Mouse (Mus musculus) embryonic facial prominence, embryonic 15.5 days (tissue): ENCODE data around the gene Mmachc. TPM values are rescaled to one million over a fixed set of nuclear protein-coding genes. Genes with fewer than 3 reads are reported as not detected.
"Not testable (repeated sequence)": the region's sequence is repeated elsewhere in the genome, so short reads cannot be mapped to it uniquely, and the experiment has no call there.

Experiments
- ATAC-seq: fragments of 200-750 bp; cut with Nextera tagmentation; 2 replicates; pipeline ENCODE4 v1.8.0; 2017; ENCODE audit warnings: low read depth, moderate TSS enrichment; ENCODE audit not compliant: insufficient number of reproducible peaks, low FRiP score, low TSS enrichment
- H3K27ac ChIP-seq: fragments of 300-500 bp; sonication (generic); replicated peaks from 2 replicates; pipeline ENCODE4 v1.5.1; 2015; ENCODE audit warnings: mild to moderate bottlenecking, inconsistent platforms
- H3K27me3 ChIP-seq: fragments of 300-500 bp; sonication (generic); 2 replicates; pipeline ENCODE4 v1.6.1; 2015; ENCODE audit warnings: inconsistent platforms
- H3K36me3 ChIP-seq: fragments of 300-500 bp; sonication (generic); 2 replicates; pipeline ENCODE4 v1.6.1; 2015; ENCODE audit warnings: mild to moderate bottlenecking, inconsistent platforms
- H3K4me1 ChIP-seq: fragments of 300-500 bp; sonication (generic); 2 replicates; pipeline ENCODE4 v1.6.1; 2015; ENCODE audit warnings: inconsistent platforms
- H3K4me2 ChIP-seq: fragments of 300-500 bp; sonication (generic); replicated peaks from 2 replicates; pipeline ENCODE4 v1.6.1; 2015; ENCODE audit warnings: mild to moderate bottlenecking, inconsistent platforms
- H3K4me3 ChIP-seq: fragments of 300-500 bp; sonication (generic); replicated peaks from 2 replicates; pipeline ENCODE4 v1.5.1; 2015; ENCODE audit warnings: mild to moderate bottlenecking, inconsistent platforms
- H3K9ac ChIP-seq: fragments of 300-500 bp; sonication (generic); 2 replicates; pipeline ENCODE4 v1.6.1; 2015; ENCODE audit warnings: inconsistent platforms
- H3K9me3 ChIP-seq: fragments of 300-500 bp; sonication (generic); replicated peaks from 2 replicates; pipeline ENCODE4 v1.6.1; 2016; ENCODE audit warnings: inconsistent platforms
- WGBS: fragments of 180-500 bp; shearing (Covaris S2); methylation state at CpG from one replicate; pipeline ENCODE4 v1.1.7; 2015; 5-methylcytosine and 5-hydroxymethylcytosine counted together
- polyA plus RNA-seq: library from polyadenylated mRNA; unstranded; fragments of >200 nt; fragmentation: Nextera tagmentation; extraction: Ambion mirVana; gene quantifications from 2 replicates; pipeline ENCODE4 v1.2.1, GENCODE M21; 2015

Gene Mmachc
- polyA plus RNA-seq, 1 experiment from 2014 or later = 22.8 TPM

- peaks cover 19% of the 10 kb centered on the region for H3K4me1 ChIP-seq
- no peaks in the 10 kb centered on the region for H3K27me3 ChIP-seq
- H3K36me3 ChIP-seq = peaks cover 58% of the 10 kb centered on the region
- no peaks in the 10 kb centered on the region for H3K9me3 ChIP-seq
- no peak overlapping the region for H3K9ac ChIP-seq
- no peak for ATAC-seq
- 83% methylated on average over 4 of the region's 4 CpGs for WGBS
- no peak overlapping the region for H3K4me3 ChIP-seq
- H3K27ac ChIP-seq = no peak overlapping the region
- H3K4me2 ChIP-seq = no peak overlapping the region
These were observed 18.8 kb downstream of the Mmachc start for GRCm38 (mm10) chr4:116689309-116689876.

DNA sequence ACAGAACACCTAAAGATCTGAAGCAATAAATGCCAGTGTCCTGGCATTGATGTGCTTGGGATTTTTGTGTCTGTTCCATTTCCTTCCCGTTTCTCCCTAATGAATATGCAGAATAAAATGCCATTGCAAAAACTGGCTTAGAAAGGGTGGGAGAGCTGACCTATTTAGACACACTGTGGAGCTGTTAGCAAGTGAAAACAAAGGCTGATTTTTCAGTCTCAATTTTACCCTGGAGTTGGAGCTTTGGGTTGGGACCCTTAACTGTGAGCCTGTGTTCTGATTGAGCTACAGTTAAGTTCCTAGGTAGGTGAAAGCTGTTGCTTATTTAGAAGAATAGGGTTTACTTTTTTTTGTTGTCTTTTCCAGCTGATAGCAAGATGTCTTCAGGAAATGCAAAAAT, 21.2 kb downstream of the Mmachc start:
- H3K27ac ChIP-seq = no peak overlapping the region
- WGBS = 15% methylated on average over 1 of the region's 1 CpGs
- ATAC-seq = no peak
- no peaks in the 10 kb centered on the region for H3K9me3 ChIP-seq
- H3K36me3 ChIP-seq = peaks cover 36% of the 10 kb centered on the region
- peaks cover 19% of the 10 kb centered on the region for H3K4me1 ChIP-seq
- peak overlapping the region; percentile 63 for H3K4me2 ChIP-seq
- H3K27me3 ChIP-seq = no peaks in the 10 kb centered on the region
- H3K4me3 ChIP-seq = peak overlapping the region; percentile 87
- 0 out of 2 replicates have a peak overlapping the region, but pooled peaks have one; percentile 69 for H3K9ac ChIP-seq

DNA sequence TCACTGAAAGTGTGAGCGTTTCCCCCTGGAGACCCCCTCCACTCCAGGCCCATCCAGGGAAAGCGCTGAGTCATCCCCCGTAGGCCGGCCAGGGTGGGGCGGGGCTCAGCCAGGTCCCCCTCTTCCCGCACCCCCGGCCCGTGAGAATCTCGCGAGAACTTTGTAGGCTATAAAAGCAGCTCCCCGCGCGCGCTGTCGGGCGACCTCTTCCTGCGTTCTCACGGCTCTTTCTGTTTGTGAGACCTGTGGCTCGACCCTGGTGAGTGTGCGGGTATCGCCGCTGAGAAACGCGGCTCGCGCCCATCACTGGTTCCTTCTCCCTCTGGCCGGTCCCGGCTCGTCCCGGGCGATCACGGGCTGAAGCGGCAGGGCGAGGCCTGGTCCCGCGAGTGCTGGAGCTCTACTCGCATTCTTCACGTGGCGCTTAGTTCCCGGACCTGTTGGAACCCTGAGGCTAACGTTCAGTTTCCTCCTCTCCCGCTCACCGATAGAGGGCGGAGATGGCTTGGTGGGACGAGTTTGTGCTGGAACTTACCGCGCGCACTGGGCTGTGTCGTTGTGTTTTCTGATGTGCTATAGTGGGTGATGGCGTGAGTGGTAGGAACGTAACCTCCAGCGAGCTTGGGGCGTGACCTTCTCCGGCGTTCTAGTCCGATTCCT, 22.7 kb downstream of the Mmachc start, which contains the start of gene Prdx1:
Gene Prdx1, plus strand, starts transcription at position 143 of the 660 bp plus-strand sequence.
- WGBS = under 1% methylated on average over 56 of the region's 56 CpGs

GRCm38 (mm10) chr4:116684665-116685064, 23.5 kb downstream of the Mmachc start:
- ATAC-seq = no peak
- H3K9me3 ChIP-seq = no peaks in the 10 kb centered on the region
- H3K4me1 ChIP-seq = peaks cover 19% of the 10 kb centered on the region
- 56% methylated on average over 2 of the region's 2 CpGs for WGBS
- H3K27ac ChIP-seq = peak overlapping the region; percentile 99
- peak overlapping the region; percentile 63 for H3K4me2 ChIP-seq
- no peaks in the 10 kb centered on the region for H3K27me3 ChIP-seq
- H3K4me3 ChIP-seq = peak overlapping the region; percentile 87
- no peak overlapping the region for H3K9ac ChIP-seq
- H3K36me3 ChIP-seq = peaks cover 19% of the 10 kb centered on the region

More for the DNA sequence above, 22.7 kb downstream of the Mmachc start, which contains the start of gene Prdx1:
- H3K4me2 ChIP-seq = peak within 1 kb of the TSS; percentile 63
- peak within 1 kb of the TSS; percentile 87 for H3K4me3 ChIP-seq
- H3K27me3 ChIP-seq = no peaks in the 10 kb centered on the region
- ATAC-seq = peak; percentile 96
- peaks cover 24% of the 10 kb centered on the region for H3K36me3 ChIP-seq
- H3K9me3 ChIP-seq = no peaks in the 10 kb centered on the region
- H3K27ac ChIP-seq = peak within 1 kb of the TSS; percentile 99
- peaks cover 19% of the 10 kb centered on the region for H3K4me1 ChIP-seq
- H3K9ac ChIP-seq = peak within 1 kb of the TSS; percentile 69

DNA sequence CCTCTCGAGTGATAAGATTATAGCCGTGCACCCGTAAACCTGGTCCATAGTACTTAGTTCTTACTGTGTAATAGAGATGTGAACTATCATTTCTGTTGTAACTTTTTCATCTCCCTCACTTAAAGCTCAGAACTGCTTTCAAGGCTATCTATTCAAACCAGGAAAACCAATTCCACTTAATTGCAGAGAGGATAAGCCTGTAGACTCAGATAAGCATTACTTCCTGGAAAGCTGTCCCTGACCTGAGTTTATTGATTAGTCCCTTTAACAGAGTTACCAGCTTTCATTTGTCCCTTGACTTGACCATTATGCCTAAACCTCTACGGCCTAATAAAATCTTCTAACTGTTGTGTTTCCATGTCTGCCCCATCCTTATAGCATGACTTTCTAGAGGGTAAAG, 24.2 kb downstream of the Mmachc start:
- Histone ChIP-seq H3K27me3 (no peaks in the 10 kb centered on the region), H3K9ac (no peak overlapping the region), H3K36me3 (peaks cover 13% of the 10 kb centered on the region), H3K4me1 (peaks cover 19% of the 10 kb centered on the region), H3K9me3 (no peaks in the 10 kb centered on the region), H3K4me3 (no peak overlapping the region), H3K4me2 (no peak overlapping the region), H3K27ac (no peak overlapping the region)
- no peak for ATAC-seq
- 90% methylated on average over 4 of the region's 4 CpGs for WGBS

DNA sequence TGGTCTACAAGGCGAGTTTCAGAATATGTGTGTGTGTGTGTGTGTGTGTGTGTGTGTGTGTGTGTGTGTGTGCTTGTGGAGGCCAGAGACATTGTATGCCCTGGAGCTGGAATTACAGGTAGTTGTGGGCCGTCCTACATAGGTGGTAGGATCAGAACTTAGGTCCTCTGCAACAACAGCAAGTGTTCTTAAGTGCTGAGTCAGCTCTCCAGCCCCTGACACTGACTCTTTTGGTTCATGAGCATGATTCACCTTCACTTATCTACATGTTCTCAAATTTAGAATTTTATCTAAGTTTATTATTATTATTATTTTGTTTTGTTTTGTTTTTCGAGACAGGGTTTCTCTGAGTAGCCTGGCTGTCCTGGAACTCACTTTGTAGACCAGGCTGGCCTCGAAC, 27.7 kb downstream of the Mmachc start:
- not testable (repeated sequence) for H3K4me3 ChIP-seq, H3K4me2 ChIP-seq, ATAC-seq, H3K9me3 ChIP-seq, H3K27me3 ChIP-seq, H3K4me1 ChIP-seq, H3K27ac ChIP-seq, H3K9ac ChIP-seq, H3K36me3 ChIP-seq
- WGBS = 87% methylated on average over 4 of the region's 4 CpGs

- WGBS = 53% methylated on average over 5 of the region's 5 CpGs
- Histone ChIP-seq H3K9ac (no peak overlapping the region), H3K4me1 (no peaks in the 10 kb centered on the region), H3K9me3 (no peaks in the 10 kb centered on the region), H3K4me2 (no peak overlapping the region), H3K36me3 (no peaks in the 10 kb centered on the region), H3K27ac (no peak overlapping the region), H3K27me3 (no peaks in the 10 kb centered on the region), H3K4me3 (no peak overlapping the region)
- no peak for ATAC-seq
These were observed 29.1 kb downstream of the Mmachc start for GRCm38 (mm10) chr4:116679141-116679540.

DNA sequence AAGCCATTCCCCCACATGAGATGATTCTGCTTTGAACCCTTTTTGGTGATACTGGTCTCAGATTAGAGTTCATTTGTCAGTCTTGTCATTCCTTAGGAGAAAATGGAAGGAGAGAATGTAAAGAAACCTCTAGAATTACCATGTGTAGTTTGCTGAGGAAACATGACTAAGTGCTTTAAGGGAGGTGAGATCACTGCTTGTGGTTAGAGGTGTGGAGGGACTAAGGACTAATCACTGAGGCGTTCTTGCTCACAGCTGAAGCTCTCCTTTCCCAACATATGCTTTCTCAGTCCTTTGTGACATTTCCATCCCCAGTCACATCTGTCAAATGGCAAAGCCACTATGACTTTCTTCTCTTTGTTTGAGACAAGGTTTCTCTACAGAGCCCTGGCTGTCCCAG, 30.4 kb downstream of the Mmachc start:
- Histone ChIP-seq H3K4me1 (no peaks in the 10 kb centered on the region), H3K4me3 (no peak overlapping the region), H3K36me3 (no peaks in the 10 kb centered on the region), H3K9ac (no peak overlapping the region), H3K4me2 (no peak overlapping the region), H3K27ac (no peak overlapping the region), H3K27me3 (no peaks in the 10 kb centered on the region), H3K9me3 (no peaks in the 10 kb centered on the region)
- no peak for ATAC-seq
- WGBS = 67% methylated on average over 1 of the region's 1 CpGs

- H3K9me3 ChIP-seq = no peaks in the 10 kb centered on the region
- H3K27ac ChIP-seq = no peak overlapping the region
- 77% methylated on average over 3 of the region's 3 CpGs for WGBS
- no peaks in the 10 kb centered on the region for H3K4me1 ChIP-seq
- H3K36me3 ChIP-seq = no peaks in the 10 kb centered on the region
- no peak overlapping the region for H3K9ac ChIP-seq
- H3K4me2 ChIP-seq = no peak overlapping the region
- no peak for ATAC-seq
- H3K4me3 ChIP-seq = no peak overlapping the region
- no peaks in the 10 kb centered on the region for H3K27me3 ChIP-seq
These were observed 32.2 kb downstream of the Mmachc start for GRCm38 (mm10) chr4:116676027-116676426.

GRCm38 (mm10) chr4:116674761-116675160, 33.4 kb downstream of the Mmachc start:
- not testable (repeated sequence) for H3K4me3 ChIP-seq, H3K9ac ChIP-seq, H3K9me3 ChIP-seq, H3K4me2 ChIP-seq, H3K4me1 ChIP-seq, H3K36me3 ChIP-seq, H3K27ac ChIP-seq, H3K27me3 ChIP-seq, ATAC-seq
- WGBS = 90% methylated on average over 6 of the region's 6 CpGs

- 66% methylated on average over 2 of the region's 2 CpGs for WGBS
- Histone ChIP-seq H3K4me1 (no peaks in the 10 kb centered on the region), H3K4me3 (no peak overlapping the region), H3K36me3 (no peaks in the 10 kb centered on the region), H3K4me2 (no peak overlapping the region), H3K9me3 (no peaks in the 10 kb centered on the region), H3K9ac (no peak overlapping the region), H3K27ac (no peak overlapping the region), H3K27me3 (no peaks in the 10 kb centered on the region)
- no peak for ATAC-seq
These were observed 35.4 kb downstream of the Mmachc start for GRCm38 (mm10) chr4:116672785-116673184.

GRCm38 (mm10) chr4:116669291-116669690, 38.9 kb downstream of the Mmachc start:
- no peak for ATAC-seq
- Histone ChIP-seq H3K4me3 (no peak overlapping the region), H3K27ac (no peak overlapping the region), H3K27me3 (no peaks in the 10 kb centered on the region), H3K4me1 (no peaks in the 10 kb centered on the region), H3K9me3 (no peaks in the 10 kb centered on the region), H3K4me2 (no peak overlapping the region), H3K36me3 (no peaks in the 10 kb centered on the region), H3K9ac (no peak overlapping the region)
- 59% methylated on average over 2 of the region's 2 CpGs for WGBS
